Mouse (Mus musculus): ENCODE data around the gene Lsamp. TPM values are rescaled to one million over a fixed set of nuclear protein-coding genes. Genes with fewer than 3 reads are reported as not detected.

Gene Lsamp
- total RNA-seq, 1 experiment: not detected

- no peaks in the 10 kb centered on the region for H3K4me1 ChIP-seq (ENCODE audit: control insufficient read depth in 2 of 2, insufficient read depth in 2 of 2, low read length in 2 of 2, poor library complexity in 1 of 2)
- TF ChIP-seq ZNF384 (IDR thresholded peaks at IDR 0.05; ENCODE audit: low read depth, low read length) (no peak), MAFK (IDR thresholded peaks at IDR 0.05; ENCODE audit: insufficient read depth, low read depth, low read length) (no peak), ZC3H11A (IDR thresholded peaks at IDR 0.05; ENCODE audit: borderline replicate concordance, low read depth, low read length) (no peak), CHD2 (IDR thresholded peaks at IDR 0.05; ENCODE audit: low read depth, low read length) (no peak), HCFC1 (IDR thresholded peaks at IDR 0.05; ENCODE audit: borderline replicate concordance, insufficient read depth, low read length) (no peak)
- no peaks in the 10 kb centered on the region for H3K36me3 ChIP-seq (ENCODE audit: control insufficient read depth, insufficient read depth, low read length, poor library complexity, severe bottlenecking)
- DNase-seq (ENCODE audit: low read depth, low spot score): no peak
- no peaks in the 10 kb centered on the region for H3K9me3 ChIP-seq (ENCODE audit: control insufficient read depth, insufficient read depth, low read depth, low read length)
- H3K27ac ChIP-seq (ENCODE audit: insufficient read depth, low read depth, low read length, poor library complexity, severe bottlenecking): no peak overlapping the region
- H3K9ac ChIP-seq (ENCODE audit: insufficient read depth, low read depth, low read length, poor library complexity, severe bottlenecking): no peak overlapping the region
- H3K4me3 ChIP-seq (ENCODE audit: insufficient read depth in 1 of 2, low read depth in 1 of 2, low read length in 2 of 2, poor library complexity in 1 of 2, severe bottlenecking in 1 of 2): no peak overlapping the region
- in situ Hi-C loops (cut with MboI; ENCODE audit: low sequenced_read_pairs in 2 of 2, unreplicated experiment in 2 of 2): no loop called here
Measured at GRCm38 (mm10) chr16:40036719-40037118, 52.6 kb downstream of the Lsamp start.

- Histone ChIP-seq H3K4me3 (ENCODE audit: insufficient read depth in 1 of 2, low read depth in 1 of 2, low read length in 2 of 2, poor library complexity in 1 of 2, severe bottlenecking in 1 of 2) (no peak overlapping the region), H3K9me3 (ENCODE audit: control insufficient read depth, insufficient read depth, low read depth, low read length) (no peaks in the 10 kb centered on the region), H3K27ac (ENCODE audit: insufficient read depth, low read depth, low read length, poor library complexity, severe bottlenecking) (no peak overlapping the region), H3K4me1 (ENCODE audit: control insufficient read depth in 2 of 2, insufficient read depth in 2 of 2, low read length in 2 of 2, poor library complexity in 1 of 2) (no peaks in the 10 kb centered on the region), H3K9ac (ENCODE audit: insufficient read depth, low read depth, low read length, poor library complexity, severe bottlenecking) (no peak overlapping the region), H3K36me3 (ENCODE audit: control insufficient read depth, insufficient read depth, low read length, poor library complexity, severe bottlenecking) (no peaks in the 10 kb centered on the region)
- DNase-seq (ENCODE audit: low read depth, low spot score): no peak
- TF ChIP-seq ZNF384 (IDR thresholded peaks at IDR 0.05; ENCODE audit: low read depth, low read length) (no peak), ZC3H11A (IDR thresholded peaks at IDR 0.05; ENCODE audit: borderline replicate concordance, low read depth, low read length) (no peak)
- in situ Hi-C loops (cut with MboI; ENCODE audit: low sequenced_read_pairs in 2 of 2, unreplicated experiment in 2 of 2): no loop called here
Measured at GRCm38 (mm10) chr16:40059546-40059945, 75.4 kb downstream of the Lsamp start.

- in situ Hi-C loops (cut with MboI; ENCODE audit: low sequenced_read_pairs in 2 of 2, unreplicated experiment in 2 of 2): no loop called here
- TF ChIP-seq MAFK (IDR thresholded peaks at IDR 0.05; ENCODE audit: insufficient read depth, low read depth, low read length) (no peak), HCFC1 (IDR thresholded peaks at IDR 0.05; ENCODE audit: borderline replicate concordance, insufficient read depth, low read length) (no peak), ZC3H11A (IDR thresholded peaks at IDR 0.05; ENCODE audit: borderline replicate concordance, low read depth, low read length) (no peak), ZNF384 (IDR thresholded peaks at IDR 0.05; ENCODE audit: low read depth, low read length) (no peak), CHD2 (IDR thresholded peaks at IDR 0.05; ENCODE audit: low read depth, low read length) (no peak)
- no peaks in the 10 kb centered on the region for H3K9me3 ChIP-seq (ENCODE audit: control insufficient read depth, insufficient read depth, low read depth, low read length)
- H3K4me3 ChIP-seq (ENCODE audit: insufficient read depth in 1 of 2, low read depth in 1 of 2, low read length in 2 of 2, poor library complexity in 1 of 2, severe bottlenecking in 1 of 2): no peak overlapping the region
- no peak overlapping the region for H3K27ac ChIP-seq (ENCODE audit: insufficient read depth, low read depth, low read length, poor library complexity, severe bottlenecking)
- no peak for DNase-seq (ENCODE audit: low read depth, low spot score)
- no peaks in the 10 kb centered on the region for H3K36me3 ChIP-seq (ENCODE audit: control insufficient read depth, insufficient read depth, low read length, poor library complexity, severe bottlenecking)
- H3K9ac ChIP-seq (ENCODE audit: insufficient read depth, low read depth, low read length, poor library complexity, severe bottlenecking): no peak overlapping the region
- no peaks in the 10 kb centered on the region for H3K4me1 ChIP-seq (ENCODE audit: control insufficient read depth in 2 of 2, insufficient read depth in 2 of 2, low read length in 2 of 2, poor library complexity in 1 of 2)
Measured at GRCm38 (mm10) chr16:40059968-40060367, 75.8 kb downstream of the Lsamp start.

GRCm38 (mm10) chr16:40060491-40060890, 76.3 kb downstream of the Lsamp start:
- DNase-seq (ENCODE audit: low read depth, low spot score): no peak

GRCm38 (mm10) chr16:40075556-40075955, 91.4 kb downstream of the Lsamp start:
- no peak overlapping the region for H3K4me3 ChIP-seq (ENCODE audit: insufficient read depth in 1 of 2, low read depth in 1 of 2, low read length in 2 of 2, poor library complexity in 1 of 2, severe bottlenecking in 1 of 2)
- H3K9ac ChIP-seq (ENCODE audit: insufficient read depth, low read depth, low read length, poor library complexity, severe bottlenecking): no peak overlapping the region
- no peak for TF ChIP-seq ZNF384 (IDR thresholded peaks at IDR 0.05; ENCODE audit: low read depth, low read length)
- TF ChIP-seq MAFK (IDR thresholded peaks at IDR 0.05; ENCODE audit: insufficient read depth, low read depth, low read length): no peak
- no peak for TF ChIP-seq CHD2 (IDR thresholded peaks at IDR 0.05; ENCODE audit: low read depth, low read length)
- no peak for TF ChIP-seq ZC3H11A (IDR thresholded peaks at IDR 0.05; ENCODE audit: borderline replicate concordance, low read depth, low read length)
- TF ChIP-seq HCFC1 (IDR thresholded peaks at IDR 0.05; ENCODE audit: borderline replicate concordance, insufficient read depth, low read length): no peak
- no peaks in the 10 kb centered on the region for H3K9me3 ChIP-seq (ENCODE audit: control insufficient read depth, insufficient read depth, low read depth, low read length)
- H3K36me3 ChIP-seq (ENCODE audit: control insufficient read depth, insufficient read depth, low read length, poor library complexity, severe bottlenecking): no peaks in the 10 kb centered on the region
- no peaks in the 10 kb centered on the region for H3K4me1 ChIP-seq (ENCODE audit: control insufficient read depth in 2 of 2, insufficient read depth in 2 of 2, low read length in 2 of 2, poor library complexity in 1 of 2)
- H3K27ac ChIP-seq (ENCODE audit: insufficient read depth, low read depth, low read length, poor library complexity, severe bottlenecking): no peak overlapping the region
- DNase-seq (ENCODE audit: low read depth, low spot score): no peak
- in situ Hi-C loops (cut with MboI; ENCODE audit: low sequenced_read_pairs in 2 of 2, unreplicated experiment in 2 of 2): no loop called here

More at GRCm38 (mm10) chr16:40060491-40060890, 76.3 kb downstream of the Lsamp start:
- TF ChIP-seq ZC3H11A (IDR thresholded peaks at IDR 0.05; ENCODE audit: borderline replicate concordance, low read depth, low read length): no peak
- no peak for TF ChIP-seq MAFK (IDR thresholded peaks at IDR 0.05; ENCODE audit: insufficient read depth, low read depth, low read length)
- TF ChIP-seq CHD2 (IDR thresholded peaks at IDR 0.05; ENCODE audit: low read depth, low read length): no peak
- no peak for TF ChIP-seq ZNF384 (IDR thresholded peaks at IDR 0.05; ENCODE audit: low read depth, low read length)
- no peak for TF ChIP-seq HCFC1 (IDR thresholded peaks at IDR 0.05; ENCODE audit: borderline replicate concordance, insufficient read depth, low read length)
- H3K27ac ChIP-seq (ENCODE audit: insufficient read depth, low read depth, low read length, poor library complexity, severe bottlenecking): no peak overlapping the region
- in situ Hi-C loops (cut with MboI; ENCODE audit: low sequenced_read_pairs in 2 of 2, unreplicated experiment in 2 of 2): no loop called here
- H3K9me3 ChIP-seq (ENCODE audit: control insufficient read depth, insufficient read depth, low read depth, low read length): no peaks in the 10 kb centered on the region
- H3K4me3 ChIP-seq (ENCODE audit: insufficient read depth in 1 of 2, low read depth in 1 of 2, low read length in 2 of 2, poor library complexity in 1 of 2, severe bottlenecking in 1 of 2): no peak overlapping the region
- H3K4me1 ChIP-seq (ENCODE audit: control insufficient read depth in 2 of 2, insufficient read depth in 2 of 2, low read length in 2 of 2, poor library complexity in 1 of 2): no peaks in the 10 kb centered on the region
- no peak overlapping the region for H3K9ac ChIP-seq (ENCODE audit: insufficient read depth, low read depth, low read length, poor library complexity, severe bottlenecking)
- no peaks in the 10 kb centered on the region for H3K36me3 ChIP-seq (ENCODE audit: control insufficient read depth, insufficient read depth, low read length, poor library complexity, severe bottlenecking)
